Mouse (Mus musculus) liver, adult 2 months (tissue): ENCODE data around the gene Slc16a8. TPM values are rescaled to one million over a fixed set of nuclear protein-coding genes. Genes with fewer than 3 reads are reported as not detected.

ENCODE experiments used
- DNase-seq: peaks from one replicate; pipeline ENCODE4 v3.0.0-alpha.2; 2011; ENCODE audit warnings: low read depth, low spot score; ENCODE audit errors: extremely low read depth
- H3K27ac ChIP-seq: fragments of 200-500 bp; replicated peaks from 2 replicates; pipeline ENCODE4 v1.5.1; 2012; ENCODE audit warnings: low read depth, mild to moderate bottlenecking, control low read depth, inconsistent platforms, low read length; ENCODE audit not compliant: insufficient read depth
- H3K27me3 ChIP-seq: fragments of 200-500 bp; 2 replicates; pipeline ENCODE4 v1.6.1; 2012; ENCODE audit warnings: mild to moderate bottlenecking, moderate library complexity, low read length, inconsistent platforms; ENCODE audit not compliant: control insufficient read depth, insufficient read depth
- H3K36me3 ChIP-seq: fragments of 200-500 bp; 2 replicates; pipeline ENCODE4 v1.6.1; 2012; ENCODE audit warnings: low read length, inconsistent platforms; ENCODE audit not compliant: control insufficient read depth, insufficient read depth
- H3K4me1 ChIP-seq: fragments of 200-500 bp; 2 replicates; pipeline ENCODE4 v1.6.1; 2011; ENCODE audit warnings: low read length; ENCODE audit not compliant: control insufficient read depth, insufficient read depth
- H3K4me3 ChIP-seq: fragments of 200-500 bp; 2 replicates; pipeline ENCODE4 v1.5.1; 2011; ENCODE audit warnings: low read depth, mild to moderate bottlenecking, control low read depth, low read length, moderate library complexity; ENCODE audit not compliant: insufficient read depth
- H3K79me2 ChIP-seq: fragments of 200-500 bp; 2 replicates; pipeline ENCODE4 v1.6.1; 2012; ENCODE audit warnings: inconsistent platforms, mild to moderate bottlenecking, low read length, moderate library complexity; ENCODE audit not compliant: control insufficient read depth, insufficient read depth
- H3K9ac ChIP-seq: fragments of 200-500 bp; 2 replicates; pipeline ENCODE4 v1.6.1; 2012; ENCODE audit warnings: low read depth, mild to moderate bottlenecking, control low read depth, inconsistent platforms, low read length
- CTCF ChIP-seq: fragments of 200-500 bp; IDR thresholded peaks from 2 replicates; pipeline ENCODE4 v1.5.1; 2011; ENCODE audit warnings: low read depth, low read length, control low read depth
- POLR2A ChIP-seq: fragments of 200-500 bp; IDR thresholded peaks from 2 replicates; pipeline ENCODE4 v1.6.1; 2011; ENCODE audit warnings: low read length, control low read depth; ENCODE audit not compliant: insufficient read depth; ENCODE audit errors: extremely low read depth
- WGBS: fragments of 180-500 bp; shearing (Covaris S2); methylation state at CpG from one replicate; pipeline ENCODE4 v1.1.7; 2018; 5-methylcytosine and 5-hydroxymethylcytosine counted together
- polyA plus RNA-seq: library from polyadenylated mRNA; depleted of rRNA; stranded (reverse); fragments of >200 nt; gene quantifications from 2 replicates; pipeline ENCODE4 v1.2.3, GENCODE M21; 2012
- total RNA-seq: library from RNA; depleted of rRNA; stranded (reverse); fragments of >200 nt; gene quantifications from 2 replicates; pipeline ENCODE4 v1.2.3, GENCODE M21; 2014

Gene Slc16a8
- total and polyA plus RNA-seq, 2 experiments: not detected

GRCm38 (mm10) chr15:79224685-79225084 lies 29.9 kb downstream of the Slc16a8 start:
- peak; percentile 50 for DNase-seq
- WGBS: 16% methylated on average over 5 of the region's 5 CpGs
- Histone ChIP-seq H3K27me3 (no peaks in the 10 kb centered on the region), H3K79me2 (no peaks in the 10 kb centered on the region), H3K4me3 (no peak overlapping the region), H3K9ac (no peak overlapping the region), H3K27ac (no peak overlapping the region), H3K36me3 (no peaks in the 10 kb centered on the region), H3K4me1 (no peaks in the 10 kb centered on the region)
- TF ChIP-seq CTCF (peak; percentile 89), POLR2A (no peak)

GRCm38 (mm10) chr15:79223641-79224040 lies 30.9 kb downstream of the Slc16a8 start:
- no peaks in the 10 kb centered on the region for H3K36me3 ChIP-seq
- no peaks in the 10 kb centered on the region for H3K4me1 ChIP-seq
- H3K27me3 ChIP-seq: no peaks in the 10 kb centered on the region
- no peak for DNase-seq
- no peak overlapping the region for H3K4me3 ChIP-seq
- 19% methylated on average over 5 of the region's 5 CpGs for WGBS
- no peaks in the 10 kb centered on the region for H3K79me2 ChIP-seq
- no peak overlapping the region for H3K27ac ChIP-seq
- H3K9ac ChIP-seq: no peak overlapping the region
- no peak for TF ChIP-seq CTCF
- TF ChIP-seq POLR2A: no peak

GRCm38 (mm10) chr15:79219572-79219971 lies 35.0 kb downstream of the Slc16a8 start:
- Histone ChIP-seq H3K9ac (no peak overlapping the region), H3K36me3 (no peaks in the 10 kb centered on the region), H3K27ac (no peak overlapping the region), H3K4me1 (no peaks in the 10 kb centered on the region), H3K4me3 (no peak overlapping the region), H3K79me2 (no peaks in the 10 kb centered on the region), H3K27me3 (no peaks in the 10 kb centered on the region)
- no peak for DNase-seq
- 48% methylated on average over 1 of the region's 1 CpGs for WGBS
- TF ChIP-seq CTCF (no peak), POLR2A (no peak)

- no peak overlapping the region for H3K9ac ChIP-seq
- H3K4me3 ChIP-seq: no peak overlapping the region
- H3K27ac ChIP-seq: no peak overlapping the region
- no peaks in the 10 kb centered on the region for H3K79me2 ChIP-seq
- TF ChIP-seq CTCF (no peak), POLR2A (no peak)
- no peaks in the 10 kb centered on the region for H3K27me3 ChIP-seq
- no peaks in the 10 kb centered on the region for H3K4me1 ChIP-seq
- DNase-seq: no peak
- H3K36me3 ChIP-seq: no peaks in the 10 kb centered on the region
- 82% methylated on average over 3 of the region's 3 CpGs for WGBS
Measured at GRCm38 (mm10) chr15:79216191-79216590, 38.4 kb downstream of the Slc16a8 start.

GRCm38 (mm10) chr15:79213591-79213990 lies 41.0 kb downstream of the Slc16a8 start:
- Histone ChIP-seq H3K4me3 (no peak overlapping the region), H3K27me3 (no peaks in the 10 kb centered on the region), H3K9ac (no peak overlapping the region), H3K36me3 (no peaks in the 10 kb centered on the region), H3K4me1 (no peaks in the 10 kb centered on the region), H3K27ac (no peak overlapping the region), H3K79me2 (no peaks in the 10 kb centered on the region)
- DNase-seq: no peak
- no peak for TF ChIP-seq POLR2A
- TF ChIP-seq CTCF: no peak
- 84% methylated on average over 6 of the region's 6 CpGs for WGBS

GRCm38 (mm10) chr15:79212750-79213446 lies 41.7 kb downstream of the Slc16a8 start:
- no peak for TF ChIP-seq POLR2A
- TF ChIP-seq CTCF: no peak
- H3K4me3 ChIP-seq: no peak overlapping the region
- no peak overlapping the region for H3K27ac ChIP-seq
- DNase-seq: no peak
- H3K36me3 ChIP-seq: no peaks in the 10 kb centered on the region
- no peak overlapping the region for H3K9ac ChIP-seq
- WGBS: 95% methylated on average over 26 of the region's 26 CpGs
- H3K4me1 ChIP-seq: no peaks in the 10 kb centered on the region
- no peaks in the 10 kb centered on the region for H3K79me2 ChIP-seq
- H3K27me3 ChIP-seq: no peaks in the 10 kb centered on the region
